Mouse (Mus musculus) A20 (cell line): Measurements from ENCODE around the gene Kctd12.

Experiments
- DNase-seq: peaks from one replicate; pipeline ENCODE4 v3.0.0-alpha.2; 2011; ENCODE audit warnings: low read depth, low spot score

The Kctd12 gene

DNA sequence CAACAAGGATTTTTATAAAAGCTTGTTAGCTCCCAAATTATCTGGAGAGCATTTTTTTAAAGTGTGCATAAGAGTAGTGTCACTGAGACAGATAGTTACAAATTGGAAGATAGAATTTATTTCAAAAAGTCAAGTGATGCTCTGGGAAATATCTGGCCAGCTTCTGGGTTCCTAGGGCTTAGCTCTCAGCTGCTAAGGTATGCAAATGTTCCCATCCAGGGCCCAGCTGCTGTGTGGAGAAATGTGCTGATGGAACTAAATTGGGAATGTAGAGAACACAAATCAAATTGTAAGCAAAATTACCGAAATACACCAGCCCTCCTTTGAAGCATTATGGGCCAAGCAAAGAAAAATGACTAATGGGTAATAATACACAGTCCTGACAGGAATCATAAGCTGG lies 16.6 kb downstream of the Kctd12 start:
- DNase-seq: no peak

DNA sequence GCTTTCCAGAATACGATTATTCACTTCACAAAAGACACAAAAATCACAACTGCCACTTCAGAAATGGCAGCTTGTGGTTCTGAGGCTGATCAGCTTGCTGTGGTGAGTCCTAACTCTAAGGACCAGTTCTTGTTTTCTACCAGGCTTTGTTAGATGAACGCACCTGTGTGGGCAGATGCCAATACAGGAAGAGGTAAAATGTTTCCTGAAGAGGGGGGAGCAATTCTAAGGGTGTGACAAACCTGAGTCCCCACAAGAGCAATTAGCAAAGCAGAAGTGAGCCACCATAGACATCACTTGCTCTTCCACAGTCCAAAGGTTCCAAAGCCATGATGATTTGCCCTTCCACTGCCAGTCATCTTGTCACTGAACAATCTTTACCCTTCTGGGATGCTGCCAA lies 20.4 kb downstream of the Kctd12 start:
- peak; percentile 69 for DNase-seq

DNA sequence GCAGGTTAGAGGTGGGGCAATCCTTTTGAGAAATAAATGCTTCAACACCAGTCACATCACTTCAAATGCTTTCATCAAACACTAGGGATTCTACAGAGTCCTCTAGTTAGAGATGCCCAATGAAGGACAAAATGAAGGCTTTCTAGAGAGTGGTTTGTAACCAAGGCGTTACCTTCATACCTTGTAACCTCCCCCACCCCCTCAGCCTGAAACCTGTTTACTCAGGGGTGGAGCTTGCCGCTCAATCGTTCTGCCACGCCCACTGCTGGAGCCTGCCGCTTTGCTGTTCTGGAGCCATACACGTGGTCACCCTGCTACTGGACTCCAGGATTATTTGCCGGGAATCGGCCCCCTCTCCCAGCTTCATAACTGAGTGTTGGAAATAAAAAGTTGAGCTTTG lies 28.9 kb downstream of the Kctd12 start:
- no peak for DNase-seq

DNA sequence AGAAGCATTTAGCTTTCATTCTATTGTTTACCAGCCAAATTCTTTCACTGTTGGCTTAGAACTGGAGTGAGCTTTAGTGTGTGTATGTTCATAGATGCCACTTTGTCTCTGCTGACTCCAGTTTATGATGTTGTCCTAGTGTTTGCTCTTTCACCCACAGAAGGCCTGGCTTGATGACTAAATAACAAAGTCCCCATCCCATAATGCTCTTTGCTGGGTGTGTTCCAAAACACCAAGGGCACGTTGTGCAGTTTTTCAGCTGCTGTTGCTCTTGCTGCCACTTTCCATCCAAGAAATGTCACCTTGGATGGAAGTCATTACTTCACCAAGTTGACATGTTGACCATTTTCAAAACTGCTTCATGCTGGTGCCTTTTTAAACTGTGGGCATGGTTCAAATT lies 30.5 kb downstream of the Kctd12 start:
- no peak for DNase-seq

DNA sequence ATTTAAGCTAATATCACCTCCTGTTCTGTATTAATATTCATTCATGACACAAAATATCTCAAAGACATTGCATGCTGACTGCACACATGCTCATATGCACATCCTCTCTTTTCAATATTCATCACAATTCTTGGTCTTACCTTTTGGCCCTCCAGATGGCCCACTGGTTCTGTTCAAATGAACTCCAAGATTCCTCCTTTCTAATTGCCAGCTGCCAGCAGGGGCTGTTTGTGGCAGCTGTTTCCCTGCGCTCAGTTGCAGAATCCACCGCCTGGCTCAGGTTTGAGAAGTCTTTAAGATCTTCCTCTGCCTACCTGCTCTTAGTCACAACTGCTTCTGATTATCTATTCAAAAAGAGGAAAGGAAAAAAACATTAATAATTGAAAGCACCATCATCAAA lies 34.6 kb downstream of the Kctd12 start:
- no peak for DNase-seq

DNA sequence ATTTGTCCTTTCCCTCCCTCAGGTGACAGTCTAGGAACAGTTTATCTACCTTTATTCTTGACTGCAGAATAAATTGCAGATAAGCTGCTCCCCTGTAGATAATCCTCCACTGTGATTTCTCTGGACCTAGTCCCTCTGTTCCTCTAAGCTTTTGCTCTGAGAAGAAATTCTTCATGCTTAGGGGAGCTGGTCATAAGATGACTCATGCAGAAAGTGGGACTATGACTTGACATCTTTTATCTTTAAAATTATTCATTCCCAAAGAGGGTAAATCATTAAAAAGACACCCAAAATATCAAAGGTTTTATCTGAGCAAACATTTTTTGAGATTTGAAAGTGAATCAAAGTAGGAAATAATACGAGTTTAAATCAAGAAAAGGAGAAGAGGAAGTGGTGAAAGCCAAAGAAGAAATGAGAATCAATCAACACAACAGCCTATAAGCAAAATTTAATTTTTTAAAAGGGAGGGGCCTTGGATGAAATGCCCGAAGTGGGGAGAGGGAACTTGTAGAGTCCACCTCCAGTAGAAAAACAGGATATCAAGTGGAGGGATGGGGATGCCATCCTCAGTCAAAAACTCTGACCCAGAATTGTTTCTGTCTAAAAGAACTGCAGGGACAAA lies 40.1 kb downstream of the Kctd12 start:
- DNase-seq: peak; percentile 62

DNA sequence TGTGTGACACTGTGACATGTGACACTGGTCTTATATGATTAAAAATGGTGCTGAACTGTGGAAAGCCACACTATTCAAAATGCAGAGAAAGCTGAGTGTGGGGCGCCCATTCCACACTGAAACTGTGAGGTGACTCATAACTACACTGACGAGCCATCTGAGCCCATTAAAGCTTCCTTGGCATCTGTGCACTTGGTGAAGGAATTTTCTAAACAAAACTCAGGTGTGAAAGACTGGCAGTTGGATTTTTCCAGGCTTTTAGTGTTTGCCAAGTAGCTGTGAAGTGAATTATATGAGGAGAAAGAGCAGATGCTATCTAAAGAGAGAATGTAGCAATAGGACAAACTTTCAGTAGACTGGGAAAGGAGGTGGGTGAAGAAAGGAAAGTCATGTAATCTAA lies 47.6 kb downstream of the Kctd12 start:
- DNase-seq: no peak

DNA sequence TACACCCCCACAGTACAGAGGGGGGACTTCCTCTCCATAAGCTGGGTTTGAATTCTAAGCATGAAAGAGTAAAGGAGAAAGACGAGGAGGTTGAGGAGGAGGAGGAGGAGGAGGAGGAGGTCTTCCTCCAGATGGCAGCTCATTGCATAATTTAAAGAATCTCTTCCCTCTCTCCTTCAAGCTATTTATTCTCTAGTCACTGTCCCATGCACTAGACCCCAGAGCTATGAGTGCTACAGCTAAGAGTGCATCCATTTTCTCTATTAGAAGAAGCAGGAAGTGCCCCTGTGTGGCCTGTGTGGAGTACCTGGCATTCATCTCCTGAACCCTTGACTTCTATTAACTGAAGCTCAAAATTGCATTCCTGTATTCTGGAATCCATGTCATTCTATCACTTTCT lies 51.5 kb downstream of the Kctd12 start:
- no peak for DNase-seq

DNA sequence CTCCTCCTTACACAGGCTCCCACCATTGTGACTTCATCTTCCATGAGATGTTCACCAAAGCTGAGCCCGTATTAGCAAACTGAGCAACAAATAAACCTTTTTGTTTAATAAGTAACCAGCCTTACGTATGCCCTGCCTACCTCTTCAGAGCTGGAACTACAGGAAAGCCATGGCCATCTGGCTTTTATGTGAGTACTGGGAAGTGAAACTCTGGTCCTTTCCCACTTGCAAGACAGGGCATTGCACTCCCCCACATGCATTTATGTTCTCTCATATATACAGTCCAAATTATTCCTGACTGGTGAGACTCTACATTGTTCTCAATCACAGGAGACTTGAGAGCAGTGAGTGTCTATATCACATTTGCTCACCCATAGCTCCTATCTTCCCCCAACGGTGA lies 52.9 kb downstream of the Kctd12 start:
- peak; percentile 27 for DNase-seq

DNA sequence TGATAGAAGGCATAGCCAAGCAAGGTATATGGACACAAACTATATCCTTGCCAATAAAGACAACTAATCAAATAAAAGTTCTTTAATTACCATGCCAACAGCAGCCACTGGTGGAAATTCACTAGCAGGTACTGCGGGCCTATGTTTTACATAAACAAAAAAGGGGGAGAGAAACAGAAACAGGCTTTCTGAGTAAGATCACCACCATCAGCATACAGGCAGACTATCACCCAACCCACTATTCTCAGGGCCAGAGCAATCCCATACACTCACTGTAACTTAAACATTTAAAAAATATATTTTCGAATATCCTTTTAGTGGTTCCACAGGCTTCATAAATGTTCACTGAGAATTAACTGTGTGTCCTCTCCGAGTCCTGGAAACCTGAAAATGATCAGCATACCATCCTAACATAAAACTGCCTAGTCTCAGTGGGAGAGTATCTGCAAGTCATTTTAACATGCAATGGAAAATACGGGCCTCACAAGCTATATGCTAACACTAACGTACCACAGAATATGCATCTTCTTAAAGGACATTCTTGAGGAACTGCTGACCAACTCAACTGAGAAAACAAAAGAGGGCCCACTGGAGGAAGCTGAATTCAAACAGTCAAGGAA lies 54.5 kb downstream of the Kctd12 start:
- DNase-seq: no peak
